8 mouse cellular contexts compared by ENCODE assay signal in genomic region chr17:27908206-27908887, GRCm38 (mm10). TPM values are rescaled to one million over a fixed set of nuclear protein-coding genes. Genes with fewer than 3 reads are reported as not detected.
DNase-seq lines count a peak whose midpoint lies in the region; ATAC-seq and TF ChIP-seq lines count a peak whose summit lies in the region.

No protein-coding gene starts in this region.

- peak; percentile 22 for DNase-seq in cerebellum, adult 8-10 months
- no peak for DNase-seq in cerebellum, adult 11-12 months
- peak; percentile 46 to 49 for DNase-seq in B cell, adult 2 months
- DNase-seq in embryo, embryonic 11.5 days (ENCODE audit: low read depth, low spot score), result peak; percentile 45
- DNase-seq in lung, postnatal 0 days (ENCODE audit: low spot score), result peak; percentile 52
- DNase-seq in layer of hippocampus, postnatal 25 days (ENCODE audit: extremely low spot score in 1 of 2, low spot score in 1 of 2), result no peak

- TF ChIP-seq CTCF in lung, postnatal 0 days (IDR thresholded peaks at IDR 0.05), result peak; percentile 72

- no peaks in the 10 kb centered on the region for H3K9me3 ChIP-seq in hindbrain, embryonic 13.5 days
- H3K9me3 ChIP-seq in lung, postnatal 0 days (ENCODE audit: low read length), result no peaks in the 10 kb centered on the region
- H3K9me3 ChIP-seq in stomach, embryonic 15.5 days, result no peaks in the 10 kb centered on the region

- peaks cover 14% of the 10 kb centered on the region for H3K36me3 ChIP-seq in hindbrain, embryonic 13.5 days
- H3K36me3 ChIP-seq in lung, postnatal 0 days (ENCODE audit: insufficient read depth, low read length), result 0 out of 2 replicates have a peak, but pooled peaks cover 3% of the 10 kb centered on the region
- H3K36me3 ChIP-seq in stomach, embryonic 15.5 days, result peaks cover 6% of the 10 kb centered on the region; the same call in 1 of the 2 replicates

- peak overlapping the region; percentile 96 for H3K4me3 ChIP-seq in hindbrain, embryonic 13.5 days
- H3K4me3 ChIP-seq in lung, postnatal 0 days (ENCODE audit: low read depth, low read length), result peak overlapping the region; percentile 88
- H3K4me3 ChIP-seq in stomach, embryonic 15.5 days (replicated peaks), result peak overlapping the region; percentile 98

- H3K27ac ChIP-seq in hindbrain, embryonic 13.5 days, result peak overlapping the region; percentile 93
- H3K27ac ChIP-seq in lung, postnatal 0 days (ENCODE audit: low read length), result peak overlapping the region; percentile 93
- peak overlapping the region; percentile 90 for H3K27ac ChIP-seq in stomach, embryonic 15.5 days

- WGBS in hindbrain, embryonic 13.5 days, result under 1% methylated on average over 12 of the region's 12 CpGs
- under 1% methylated on average over 12 of the region's 12 CpGs for WGBS in lung, postnatal 0 days
- WGBS in stomach, embryonic 15.5 days, result 0% methylated on average over 12 of the region's 12 CpGs

- H3K4me1 ChIP-seq in hindbrain, embryonic 13.5 days (replicated peaks), result peaks cover 58% of the 10 kb centered on the region
- H3K4me1 ChIP-seq in lung, postnatal 0 days (ENCODE audit: insufficient read depth, low read depth, low read length), result peaks cover 5% of the 10 kb centered on the region
- H3K4me1 ChIP-seq in stomach, embryonic 15.5 days, result peaks cover 19% of the 10 kb centered on the region

- H3K27me3 ChIP-seq in hindbrain, embryonic 13.5 days, result no peaks in the 10 kb centered on the region
- H3K27me3 ChIP-seq in lung, postnatal 0 days (replicated peaks; ENCODE audit: insufficient read depth, low read length), result no peaks in the 10 kb centered on the region
- H3K27me3 ChIP-seq in stomach, embryonic 15.5 days (replicated peaks), result no peaks in the 10 kb centered on the region

- peak overlapping the region; percentile 87 for H3K4me2 ChIP-seq in hindbrain, embryonic 13.5 days
- H3K4me2 ChIP-seq in lung, postnatal 0 days (replicated peaks; ENCODE audit: low read depth, low read length), result peak overlapping the region; percentile 84
- H3K4me2 ChIP-seq in stomach, embryonic 15.5 days, result peak overlapping the region; percentile 77

- no peak; the same call in 1 of the 2 replicates for ATAC-seq in hindbrain, embryonic 13.5 days (ENCODE audit: low FRiP score)
- no peak for ATAC-seq in lung, postnatal 0 days
- ATAC-seq in stomach, embryonic 15.5 days (ENCODE audit: insufficient read depth, low FRiP score, low read depth), result no peak; the same call in 1 of the 2 replicates

- peak overlapping the region; percentile 93 for H3K9ac ChIP-seq in hindbrain, embryonic 13.5 days
- peak overlapping the region; percentile 90; the same call in 1 of the 2 replicates for H3K9ac ChIP-seq in lung, postnatal 0 days (replicated peaks; ENCODE audit: low read depth)
- no peak overlapping the region for H3K9ac ChIP-seq in stomach, embryonic 15.5 days

- TF ChIP-seq EP300 in lung, postnatal 0 days (IDR thresholded peaks at IDR 0.05), result no peak

RNA-seq across cellular contexts. Expression of gene Anks1, which starts 0.8 kb away (rescaled TPM):
- 58.6 and 75.2 TPM in 2 replicates for polyA plus RNA-seq in hindbrain, embryonic 13.5 days (2015; fragmentation: Nextera tagmentation; extraction: Ambion mirVana)
- polyA plus RNA-seq in lung, postnatal 0 days (2015; fragmentation: Nextera tagmentation; extraction: Ambion mirVana), result 25.4 and 25.5 TPM in 2 replicates
- 14.9 and 18.4 TPM in 2 replicates for polyA plus RNA-seq in stomach, embryonic 15.5 days (2015; fragmentation: Nextera tagmentation; extraction: Ambion mirVana)
- total RNA-seq in layer of hippocampus, postnatal 25 days (2021), result 10 to 100 TPM; 34.5 to 42.9 TPM

RNA-seq across cellular contexts. Expression of gene Taf11, which starts 1.3 kb away (rescaled TPM):
- polyA plus RNA-seq in hindbrain, embryonic 13.5 days (2015; fragmentation: Nextera tagmentation; extraction: Ambion mirVana), result 68.4 and 76.1 TPM in 2 replicates
- polyA plus RNA-seq in lung, postnatal 0 days (2015; fragmentation: Nextera tagmentation; extraction: Ambion mirVana), result 40.1 and 42.1 TPM in 2 replicates
- 56.3 and 62.4 TPM in 2 replicates for polyA plus RNA-seq in stomach, embryonic 15.5 days (2015; fragmentation: Nextera tagmentation; extraction: Ambion mirVana)
- 10 to 100 TPM; 34.8 to 39.3 TPM for total RNA-seq in layer of hippocampus, postnatal 25 days (2021)

RNA-seq across cellular contexts. Expression of gene Uhrf1bp1, which starts 52.1 kb away (rescaled TPM):
- polyA plus RNA-seq in hindbrain, embryonic 13.5 days (2015; fragmentation: Nextera tagmentation; extraction: Ambion mirVana), result 5.6 and 6.7 TPM in 2 replicates
- polyA plus RNA-seq in lung, postnatal 0 days (2015; fragmentation: Nextera tagmentation; extraction: Ambion mirVana), result 1.5 and 1.6 TPM in 2 replicates
- polyA plus RNA-seq in stomach, embryonic 15.5 days (2015; fragmentation: Nextera tagmentation; extraction: Ambion mirVana), result 3.8 and 5.3 TPM in 2 replicates
- 10 to 100 TPM; 16.3 to 16.5 TPM for total RNA-seq in layer of hippocampus, postnatal 25 days (2021)

Comparison
In these comparisons a context has a peak if more than half of its experiments do, and no peak if none do; other contexts are left out.
1. DNase-seq: peak in cerebellum, adult 8-10 months (single experiment), B cell, adult 2 months (2 of 2), embryo, embryonic 11.5 days (single experiment) and lung, postnatal 0 days (single experiment); none in cerebellum, adult 11-12 months (single experiment) and layer of hippocampus, postnatal 25 days (0 of 2).
2. Peak in every context shown above with its lines, with median percentiles within 50 percentile points of each other: H3K27ac ChIP-seq, H3K4me2 ChIP-seq and H3K4me3 ChIP-seq.